Mouse (Mus musculus): ENCODE results near the gene Tmem262.

- TF ChIP-seq CTCF (IDR thresholded peaks at IDR 0.05; ENCODE audit: control insufficient read depth, insufficient read depth, insufficient replicate concordance, low read depth, low read length) (no peak), POLR2A (IDR thresholded peaks at IDR 0.05; ENCODE audit: control insufficient read depth, low read depth, low read length) (peak; percentile 58)
Observed at GRCm38 (mm10) chr19:6127760-6128341, 48.0 kb downstream of the Tmem262 start, which contains the start of gene Snx15.

All from testis, adult 2 months (tissue).